Mouse (Mus musculus) forebrain, postnatal 0 days (tissue): ENCODE measurements around the gene Ugt2b34. TPM values are rescaled to one million over a fixed set of nuclear protein-coding genes. Genes with fewer than 3 reads are reported as not detected.
"Not testable (repeated sequence)": the region's sequence is repeated elsewhere in the genome, so short reads cannot be mapped to it uniquely, and the experiment has no call there.

ENCODE experiments used
- ATAC-seq: fragments of 200-750 bp; cut with Nextera tagmentation; 2 replicates; pipeline ENCODE4 v1.8.0; 2017; ENCODE audit warnings: mild to moderate bottlenecking, moderate library complexity
- DNase-seq: peaks from one replicate; pipeline ENCODE4 v3.0.0-alpha.2; 2015
- H3K27ac ChIP-seq: fragments of 300-500 bp; sonication (generic); 2 replicates; pipeline ENCODE4 v1.5.1; 2014; ENCODE audit warnings: low read depth, mild to moderate bottlenecking, antibody characterized with exemption, low read length, moderate library complexity, mixed read lengths
- H3K27me3 ChIP-seq: fragments of 300-500 bp; sonication (generic); 2 replicates; pipeline ENCODE4 v1.6.1; 2014; ENCODE audit warnings: mild to moderate bottlenecking, low read length, mixed read lengths; ENCODE audit not compliant: insufficient read depth
- H3K36me3 ChIP-seq: fragments of 300-500 bp; sonication (generic); 2 replicates; pipeline ENCODE4 v1.6.1; 2014; ENCODE audit warnings: mild to moderate bottlenecking, moderate library complexity; ENCODE audit not compliant: insufficient read depth
- H3K4me1 ChIP-seq: fragments of 300-500 bp; sonication (generic); 2 replicates; pipeline ENCODE4 v1.6.1; 2014; ENCODE audit warnings: antibody characterized with exemption; ENCODE audit not compliant: insufficient read depth
- H3K4me2 ChIP-seq: fragments of 300-500 bp; sonication (generic); 2 replicates; pipeline ENCODE4 v1.6.1; 2014; ENCODE audit warnings: low read depth, mild to moderate bottlenecking, moderate library complexity
- H3K4me3 ChIP-seq: fragments of 300-500 bp; sonication (generic); 2 replicates; pipeline ENCODE4 v1.5.1; 2014; ENCODE audit warnings: low read depth, low read length, mixed read lengths
- H3K9ac ChIP-seq: fragments of 300-500 bp; sonication (generic); 2 replicates; pipeline ENCODE4 v1.6.1; 2014; ENCODE audit warnings: mild to moderate bottlenecking
- H3K9me3 ChIP-seq: fragments of 300-500 bp; sonication (generic); 2 replicates; pipeline ENCODE4 v1.6.1; 2016; ENCODE audit warnings: low read length
- CTCF ChIP-seq: sonication (generic); IDR thresholded peaks from 2 replicates; pipeline ENCODE4 v1.5.1; 2016; ENCODE audit warnings: antibody characterized with exemption, control low read depth, low read depth
- WGBS: fragments of 180-500 bp; shearing (Covaris S2); extraction: QIAGEN DNeasy Blood & Tissue Kit; methylation state at CpG from one replicate; pipeline ENCODE4 v1.1.7; 2014; 5-methylcytosine and 5-hydroxymethylcytosine counted together
- polyA plus RNA-seq: library from polyadenylated mRNA; unstranded; fragments of >200 nt; fragmentation: Nextera tagmentation; extraction: Ambion mirVana; gene quantifications from 2 replicates; pipeline ENCODE4 v1.2.1, GENCODE M21; 2015
- total RNA-seq: library from RNA; depleted of rRNA; stranded (reverse); fragments of >200 nt; gene quantifications from 2 replicates; pipeline ENCODE4 v1.2.3, GENCODE M21; 2014; rRNA removed

The Ugt2b34 gene
- total and polyA plus RNA-seq, 2 experiments from 2014 or later, result not detected

DNA sequence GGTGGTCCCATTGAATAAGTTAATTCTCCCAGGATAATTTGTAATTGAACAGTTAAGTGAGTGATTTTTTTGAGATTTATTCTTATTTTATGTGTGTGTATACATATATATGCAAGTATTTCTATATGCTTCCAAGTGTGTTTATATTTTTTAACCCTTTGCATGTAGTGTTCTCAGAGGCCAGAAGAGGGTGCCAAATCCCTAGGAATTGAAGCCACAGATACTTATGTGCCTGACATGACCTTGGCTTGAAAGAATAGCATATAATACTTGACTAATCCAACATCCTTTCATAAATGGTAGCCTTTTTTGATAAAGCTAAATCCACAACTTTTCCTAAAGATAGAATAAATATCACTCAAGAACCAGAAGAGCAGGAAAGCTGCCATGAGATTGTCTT is 56.6 kb downstream of the Ugt2b34 start:
- peak; percentile 34; the same call in 1 of the 2 replicates for ATAC-seq
- H3K27me3 ChIP-seq, result no peaks in the 10 kb centered on the region
- DNase-seq, result peak; percentile 66
- no peaks in the 10 kb centered on the region for H3K4me1 ChIP-seq
- no peak overlapping the region for H3K4me2 ChIP-seq
- H3K9me3 ChIP-seq, result no peaks in the 10 kb centered on the region
- H3K4me3 ChIP-seq, result no peak overlapping the region
- peak; percentile 76 for TF ChIP-seq CTCF
- H3K36me3 ChIP-seq, result no peaks in the 10 kb centered on the region
- no peak overlapping the region for H3K9ac ChIP-seq
- H3K27ac ChIP-seq, result no peak overlapping the region

- TF ChIP-seq CTCF, result 0 out of 2 replicates have a peak, but pooled peaks have one; percentile 6
- not testable (repeated sequence) for H3K9ac ChIP-seq, H3K36me3 ChIP-seq, H3K4me3 ChIP-seq, H3K4me2 ChIP-seq, H3K9me3 ChIP-seq, DNase-seq, H3K27ac ChIP-seq, H3K27me3 ChIP-seq, ATAC-seq, H3K4me1 ChIP-seq
These were observed 65.5 kb downstream of the Ugt2b34 start for GRCm38 (mm10) chr5:86841261-86841660.

DNA sequence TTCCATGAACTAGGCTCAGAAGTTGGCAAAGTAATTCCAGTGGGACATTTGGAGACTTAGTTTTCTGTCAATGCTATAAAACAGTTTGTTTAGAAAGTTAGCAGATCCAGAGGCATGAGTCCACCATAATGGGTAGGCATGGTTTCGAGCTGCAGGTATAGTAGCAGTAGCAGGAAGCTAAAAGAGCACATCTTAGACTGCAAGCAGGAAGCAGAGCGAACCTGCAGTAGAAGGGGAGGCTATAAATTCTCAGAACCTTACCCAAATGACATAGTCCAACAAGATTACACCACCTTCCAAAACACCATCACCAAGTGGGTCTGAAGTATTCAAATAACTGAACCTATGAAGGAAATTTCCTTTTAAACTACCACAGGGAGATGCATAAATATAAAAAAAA is 66.5 kb downstream of the Ugt2b34 start:
- DNase-seq (no peak), ATAC-seq (no peak)
- TF ChIP-seq CTCF, result no peak
- Histone ChIP-seq H3K27ac (no peak overlapping the region), H3K9ac (no peak overlapping the region), H3K4me1 (no peaks in the 10 kb centered on the region), H3K4me2 (no peak overlapping the region), H3K36me3 (peaks cover 15% of the 10 kb centered on the region), H3K4me3 (no peak overlapping the region), H3K27me3 (no peaks in the 10 kb centered on the region), H3K9me3 (no peaks in the 10 kb centered on the region)
- WGBS, result 94% methylated on average over 2 of the region's 2 CpGs

Other genes with a start within 250 kb of the Ugt2b34 start
- not detected in 2 replicates for gene Tmprss11b, start 230.6 kb downstream of the Ugt2b34 start, total RNA-seq
- not detected in 2 replicates for gene Tmprss11b, start 230.6 kb downstream of the Ugt2b34 start, polyA plus RNA-seq
- gene Tmprss11e, start 161.1 kb downstream of the Ugt2b34 start, total RNA-seq, result 0.14 TPM in 1 of 2 replicates, not detected in the other
- gene Tmprss11e, start 161.1 kb downstream of the Ugt2b34 start, polyA plus RNA-seq, result not detected in 2 replicates
- gene Ythdc1, start 102.7 kb downstream of the Ugt2b34 start, total RNA-seq, result 59.5 and 81.8 TPM in 2 replicates
- 20.6 and 28.3 TPM in 2 replicates for gene Ythdc1, start 102.7 kb downstream of the Ugt2b34 start, polyA plus RNA-seq
- gene Ugt2b1, start 19.6 kb upstream of the Ugt2b34 start, total RNA-seq, result not detected in 2 replicates
- not detected in 2 replicates for gene Ugt2b1, start 19.6 kb upstream of the Ugt2b34 start, polyA plus RNA-seq
- gene Ugt2b35, start 93.9 kb upstream of the Ugt2b34 start, total RNA-seq, result not detected in 2 replicates
- gene Ugt2b35, start 93.9 kb upstream of the Ugt2b34 start, polyA plus RNA-seq, result not detected in 2 replicates
- gene Ugt2b36, start 185.6 kb upstream of the Ugt2b34 start, total RNA-seq, result not detected in 2 replicates
- gene Ugt2b36, start 185.6 kb upstream of the Ugt2b34 start, polyA plus RNA-seq, result not detected in 2 replicates
- not detected in 2 replicates for gene Ugt2b5, start 233.4 kb upstream of the Ugt2b34 start, total RNA-seq
- gene Ugt2b5, start 233.4 kb upstream of the Ugt2b34 start, polyA plus RNA-seq, result not detected in 2 replicates